Mouse (Mus musculus) neural tube, embryonic 14.5 days (tissue): ENCODE results near the gene Aldh1l1. TPM values are rescaled to one million over a fixed set of nuclear protein-coding genes. Genes with fewer than 3 reads are reported as not detected.

Experiments
- ATAC-seq: fragments of 200-750 bp; cut with Nextera tagmentation; 2 replicates; pipeline ENCODE4 v1.8.0; 2017; ENCODE audit warnings: low read depth, mild to moderate bottlenecking, moderate TSS enrichment, moderate library complexity
- H3K27ac ChIP-seq: fragments of 300-500 bp; sonication (generic); 2 replicates; pipeline ENCODE4 v1.5.1; 2014; ENCODE audit warnings: low read depth, mild to moderate bottlenecking, control low read depth, low read length, moderate library complexity, mixed read lengths
- H3K27me3 ChIP-seq: fragments of 300-500 bp; sonication (generic); 2 replicates; pipeline ENCODE4 v1.6.1; 2014; ENCODE audit warnings: low read length; ENCODE audit not compliant: control insufficient read depth, insufficient read depth
- H3K36me3 ChIP-seq: fragments of 300-500 bp; sonication (generic); 2 replicates; pipeline ENCODE4 v1.6.1; 2014; ENCODE audit warnings: low read length, mixed read lengths; ENCODE audit not compliant: control insufficient read depth, insufficient read depth
- H3K4me1 ChIP-seq: fragments of 300-500 bp; sonication (generic); 2 replicates; pipeline ENCODE4 v1.6.1; 2014; ENCODE audit warnings: low read length; ENCODE audit not compliant: control insufficient read depth, insufficient read depth
- H3K4me2 ChIP-seq: fragments of 300-500 bp; sonication (generic); 2 replicates; pipeline ENCODE4 v1.6.1; 2014; ENCODE audit warnings: mild to moderate bottlenecking, low read depth, low read length, control low read depth
- H3K4me3 ChIP-seq: fragments of 300-500 bp; sonication (generic); 2 replicates; pipeline ENCODE4 v1.5.1; 2014; ENCODE audit warnings: low read depth, low read length, control low read depth, mixed read lengths
- H3K9ac ChIP-seq: fragments of 300-500 bp; sonication (generic); replicated peaks from 2 replicates; pipeline ENCODE4 v1.6.1; 2014; ENCODE audit warnings: low read depth, mild to moderate bottlenecking, control low read depth, low read length, mixed read lengths
- H3K9me3 ChIP-seq: fragments of 300-500 bp; sonication (generic); 2 replicates; pipeline ENCODE4 v1.6.1; 2016; ENCODE audit warnings: low read length; ENCODE audit not compliant: control insufficient read depth
- WGBS: fragments of 180-500 bp; shearing (Covaris S2); extraction: QIAGEN DNeasy Blood & Tissue Kit; methylation state at CpG from one replicate; pipeline ENCODE4 v1.1.7; 2014; 5-methylcytosine and 5-hydroxymethylcytosine counted together
- polyA plus RNA-seq: library from polyadenylated mRNA; unstranded; fragments of >200 nt; fragmentation: Nextera tagmentation; extraction: Ambion mirVana; gene quantifications from 2 replicates; pipeline ENCODE4 v1.2.1, GENCODE M21; 2014

Aldh1l1 gene
- polyA plus RNA-seq, 1 experiment from 2014 or later = 53.3 TPM

- no peaks in the 10 kb centered on the region for H3K4me1 ChIP-seq
- no peaks in the 10 kb centered on the region for H3K36me3 ChIP-seq
- WGBS = 93% methylated on average over 6 of the region's 6 CpGs
- no peak overlapping the region for H3K4me2 ChIP-seq
- H3K9me3 ChIP-seq = no peaks in the 10 kb centered on the region
- no peak overlapping the region for H3K27ac ChIP-seq
- no peak for ATAC-seq
- H3K4me3 ChIP-seq = no peak overlapping the region
- no peaks in the 10 kb centered on the region for H3K27me3 ChIP-seq
- H3K9ac ChIP-seq = no peak overlapping the region
Observed at GRCm38 (mm10) chr6:90648391-90648790, 162.2 kb downstream of the Aldh1l1 start.

GRCm38 (mm10) chr6:90649279-90649678, 163.1 kb downstream of the Aldh1l1 start:
- no peak overlapping the region for H3K27ac ChIP-seq
- no peaks in the 10 kb centered on the region for H3K27me3 ChIP-seq
- H3K4me1 ChIP-seq = no peaks in the 10 kb centered on the region
- H3K4me3 ChIP-seq = no peak overlapping the region
- 67% methylated on average over 4 of the region's 4 CpGs for WGBS
- no peak for ATAC-seq
- no peak overlapping the region for H3K9ac ChIP-seq
- no peaks in the 10 kb centered on the region for H3K36me3 ChIP-seq
- H3K4me2 ChIP-seq = no peak overlapping the region
- H3K9me3 ChIP-seq = no peaks in the 10 kb centered on the region

Other genes starting within 250 kb of the Aldh1l1 start
- gene Vmn1r54, start 240.1 kb upstream of the Aldh1l1 start, polyA plus RNA-seq = not detected in 2 replicates
- not detected in 2 replicates for gene BC048671, start 185.2 kb upstream of the Aldh1l1 start, polyA plus RNA-seq
- gene Chst13, start 161.2 kb upstream of the Aldh1l1 start, polyA plus RNA-seq = 0.21 and 0.28 TPM in 2 replicates
- not detected in 2 replicates for gene Uroc1, start 153.1 kb upstream of the Aldh1l1 start, polyA plus RNA-seq
- 13.7 and 16.4 TPM in 2 replicates for gene Zxdc, start 116.9 kb upstream of the Aldh1l1 start, polyA plus RNA-seq
- gene Cfap100, start 57.6 kb upstream of the Aldh1l1 start, polyA plus RNA-seq = 7.4 and 8.5 TPM in 2 replicates
- 16.1 and 16.6 TPM in 2 replicates for gene Klf15, start 23.9 kb upstream of the Aldh1l1 start, polyA plus RNA-seq
- gene Slc41a3, start 118.3 kb downstream of the Aldh1l1 start, polyA plus RNA-seq = 7.1 and 8.1 TPM in 2 replicates